Mouse (Mus musculus): ENCODE data around the gene Slc22a18. TPM values are rescaled to one million over a fixed set of nuclear protein-coding genes. Genes with fewer than 3 reads are reported as not detected.
A peak's percentile ranks its signal among the peaks of the same experiment; 100 is the strongest.

Gene Slc22a18
- total and polyA plus RNA-seq, 2 experiments: 64.4 to 344 TPM

GRCm38 (mm10) chr7:143489735-143490134 lies 16.2 kb downstream of the Slc22a18 start:
- DNase-seq (ENCODE audit: extremely low read depth, low read depth, low spot score): peak; percentile 30
- Histone ChIP-seq H3K4me3 (ENCODE audit: insufficient read depth, low read depth, low read length) (no peak overlapping the region), H3K27me3 (ENCODE audit: control insufficient read depth, insufficient read depth, low read length) (no peaks in the 10 kb centered on the region), H3K4me1 (ENCODE audit: control insufficient read depth, insufficient read depth, low read length) (no peaks in the 10 kb centered on the region), H3K36me3 (ENCODE audit: control insufficient read depth, insufficient read depth, low read length) (no peaks in the 10 kb centered on the region), H3K9ac (ENCODE audit: low read depth, low read length) (no peak overlapping the region), H3K27ac (replicated peaks; ENCODE audit: insufficient read depth, low read depth, low read length) (no peak overlapping the region), H3K79me2 (ENCODE audit: control insufficient read depth, insufficient read depth, low read length) (no peaks in the 10 kb centered on the region)
- WGBS: 34% methylated on average over 6 of the region's 6 CpGs
- TF ChIP-seq CTCF (IDR thresholded peaks at IDR 0.05; ENCODE audit: low read depth, low read length): no peak
- TF ChIP-seq POLR2A (IDR thresholded peaks at IDR 0.05; ENCODE audit: extremely low read depth, insufficient read depth, low read length): no peak

DNA sequence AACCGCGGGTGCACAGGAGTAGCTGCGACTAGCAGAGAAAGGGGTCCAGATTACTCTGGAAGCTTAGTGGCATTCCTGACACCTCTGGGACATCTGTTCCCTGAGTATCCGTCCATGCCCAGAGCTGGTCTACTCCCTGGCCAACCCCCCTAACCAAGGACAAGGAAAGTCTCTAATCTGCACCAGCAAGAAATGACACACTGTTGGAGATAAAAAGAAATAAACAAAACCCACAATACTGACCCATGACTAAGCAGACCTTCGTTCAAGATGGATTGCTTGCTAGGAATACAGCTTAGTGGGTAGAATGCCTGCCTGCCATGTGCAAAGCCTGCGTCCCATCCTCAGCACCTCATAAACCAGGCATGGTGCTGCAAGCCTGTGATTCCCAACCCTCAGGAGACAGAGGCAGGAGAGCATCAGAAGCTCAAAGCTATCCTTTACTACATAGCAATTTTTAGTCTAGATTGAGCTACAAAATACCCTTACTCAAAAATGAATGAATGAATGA lies 20.1 kb downstream of the Slc22a18 start:
- no peak for DNase-seq (ENCODE audit: extremely low read depth, low read depth, low spot score)
- WGBS: 91% methylated on average over 6 of the region's 6 CpGs
- no peak overlapping the region for H3K27ac ChIP-seq (replicated peaks; ENCODE audit: insufficient read depth, low read depth, low read length)
- H3K9ac ChIP-seq (ENCODE audit: low read depth, low read length): no peak overlapping the region
- no peaks in the 10 kb centered on the region for H3K27me3 ChIP-seq (ENCODE audit: control insufficient read depth, insufficient read depth, low read length)
- H3K36me3 ChIP-seq (ENCODE audit: control insufficient read depth, insufficient read depth, low read length): no peaks in the 10 kb centered on the region
- H3K4me1 ChIP-seq (ENCODE audit: control insufficient read depth, insufficient read depth, low read length): no peaks in the 10 kb centered on the region; the same call in 1 of the 2 replicates
- H3K79me2 ChIP-seq (ENCODE audit: control insufficient read depth, insufficient read depth, low read length): no peaks in the 10 kb centered on the region
- no peak for TF ChIP-seq CTCF (IDR thresholded peaks at IDR 0.05; ENCODE audit: low read depth, low read length)
- TF ChIP-seq POLR2A (IDR thresholded peaks at IDR 0.05; ENCODE audit: extremely low read depth, insufficient read depth, low read length): no peak
- no peak overlapping the region for H3K4me3 ChIP-seq (ENCODE audit: insufficient read depth, low read depth, low read length)

DNA sequence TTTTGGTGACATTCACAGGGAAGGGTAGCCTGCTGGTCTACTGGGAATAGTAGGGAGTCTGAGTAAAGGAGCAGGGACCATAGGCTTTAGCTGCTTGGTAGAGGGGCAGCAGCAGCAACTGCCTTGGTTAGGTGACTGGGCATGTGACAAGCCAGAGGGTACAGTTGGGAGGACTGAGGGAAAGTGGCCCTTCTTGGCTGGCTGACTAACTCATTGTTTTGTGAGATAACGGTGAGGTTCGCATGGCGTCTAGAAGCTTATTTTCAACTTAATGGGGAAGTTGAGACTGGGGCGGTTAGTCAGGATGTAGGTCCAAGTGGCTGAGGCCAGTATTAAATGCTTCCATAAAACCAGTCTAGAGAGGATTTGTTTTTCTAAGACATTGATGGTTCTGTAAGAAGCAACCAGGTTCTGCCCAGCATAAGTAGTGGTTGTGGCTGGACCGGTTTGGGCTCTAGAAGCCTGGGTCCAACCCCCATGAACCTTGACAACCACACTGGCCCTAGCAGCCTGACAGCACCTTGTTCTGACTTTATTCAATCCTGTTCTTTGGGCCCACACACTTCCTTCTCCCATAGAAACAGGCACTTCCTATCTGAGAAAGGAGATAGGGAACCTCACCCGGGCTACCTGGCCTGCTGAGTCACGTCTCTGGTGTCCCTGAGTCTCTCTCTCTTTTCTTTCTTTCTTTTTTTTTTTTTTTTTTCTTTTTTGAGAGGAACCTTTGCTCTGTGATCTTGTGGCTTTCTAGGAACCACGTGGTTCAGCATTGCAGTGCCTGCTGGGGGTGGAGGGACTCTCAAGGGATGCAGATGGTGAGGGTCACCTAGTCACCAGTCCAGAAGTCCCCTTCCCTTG lies 21.8 kb downstream of the Slc22a18 start:
- H3K9ac ChIP-seq (ENCODE audit: low read depth, low read length): no peak overlapping the region
- H3K79me2 ChIP-seq (ENCODE audit: control insufficient read depth, insufficient read depth, low read length): no peaks in the 10 kb centered on the region
- no peak overlapping the region for H3K27ac ChIP-seq (replicated peaks; ENCODE audit: insufficient read depth, low read depth, low read length)
- DNase-seq (ENCODE audit: extremely low read depth, low read depth, low spot score): no peak
- no peaks in the 10 kb centered on the region for H3K36me3 ChIP-seq (ENCODE audit: control insufficient read depth, insufficient read depth, low read length)
- TF ChIP-seq POLR2A (IDR thresholded peaks at IDR 0.05; ENCODE audit: extremely low read depth, insufficient read depth, low read length): no peak
- no peak for TF ChIP-seq CTCF (IDR thresholded peaks at IDR 0.05; ENCODE audit: low read depth, low read length)
- H3K4me1 ChIP-seq (ENCODE audit: control insufficient read depth, insufficient read depth, low read length): no peaks in the 10 kb centered on the region; the same call in 1 of the 2 replicates
- WGBS: 76% methylated on average over 8 of the region's 8 CpGs
- no peaks in the 10 kb centered on the region for H3K27me3 ChIP-seq (ENCODE audit: control insufficient read depth, insufficient read depth, low read length)
- H3K4me3 ChIP-seq (ENCODE audit: insufficient read depth, low read depth, low read length): no peak overlapping the region

- H3K36me3 ChIP-seq (ENCODE audit: control insufficient read depth, insufficient read depth, low read length): no peaks in the 10 kb centered on the region
- WGBS: 93% methylated on average over 4 of the region's 4 CpGs
- no peaks in the 10 kb centered on the region; the same call in 1 of the 2 replicates for H3K4me1 ChIP-seq (ENCODE audit: control insufficient read depth, insufficient read depth, low read length)
- TF ChIP-seq POLR2A (IDR thresholded peaks at IDR 0.05; ENCODE audit: extremely low read depth, insufficient read depth, low read length): no peak
- TF ChIP-seq CTCF (IDR thresholded peaks at IDR 0.05; ENCODE audit: low read depth, low read length): no peak
- no peak overlapping the region for H3K4me3 ChIP-seq (ENCODE audit: insufficient read depth, low read depth, low read length)
- no peaks in the 10 kb centered on the region for H3K79me2 ChIP-seq (ENCODE audit: control insufficient read depth, insufficient read depth, low read length)
- no peak overlapping the region for H3K27ac ChIP-seq (replicated peaks; ENCODE audit: insufficient read depth, low read depth, low read length)
- DNase-seq (ENCODE audit: extremely low read depth, low read depth, low spot score): peak; percentile 54
- 0 out of 2 replicates have a peak, but pooled peaks cover 2% of the 10 kb centered on the region for H3K27me3 ChIP-seq (ENCODE audit: control insufficient read depth, insufficient read depth, low read length)
- no peak overlapping the region for H3K9ac ChIP-seq (ENCODE audit: low read depth, low read length)
Observed at GRCm38 (mm10) chr7:143498584-143498983, 25.0 kb downstream of the Slc22a18 start.

DNA sequence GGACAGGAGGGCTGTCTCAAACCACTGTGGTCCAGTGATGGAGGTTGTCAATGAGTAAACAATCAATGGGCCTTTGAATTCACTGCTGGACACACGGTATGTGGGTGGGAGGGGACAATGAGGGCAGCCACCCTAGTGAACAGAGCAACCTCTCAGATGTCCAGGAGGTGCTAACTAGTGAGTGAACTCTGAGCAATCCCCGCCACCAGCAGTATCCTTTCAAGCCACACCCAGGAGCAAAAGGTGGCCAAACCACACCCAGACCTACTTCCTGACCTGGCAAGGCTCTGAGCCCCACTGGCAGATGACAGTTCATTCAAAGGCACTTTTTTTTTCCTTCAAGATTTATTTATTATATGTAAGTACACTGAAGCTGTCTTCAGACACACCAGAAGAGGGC lies 27.4 kb downstream of the Slc22a18 start:
- 15% methylated on average over 2 of the region's 2 CpGs for WGBS

More for the DNA sequence above, 27.4 kb downstream of the Slc22a18 start:
- H3K27me3 ChIP-seq (ENCODE audit: control insufficient read depth, insufficient read depth, low read length): 0 out of 2 replicates have a peak, but pooled peaks cover 2% of the 10 kb centered on the region
- TF ChIP-seq POLR2A (IDR thresholded peaks at IDR 0.05; ENCODE audit: extremely low read depth, insufficient read depth, low read length) (no peak), CTCF (IDR thresholded peaks at IDR 0.05; ENCODE audit: low read depth, low read length) (no peak)
- DNase-seq (ENCODE audit: extremely low read depth, low read depth, low spot score): peak; percentile 53
- no peaks in the 10 kb centered on the region for H3K36me3 ChIP-seq (ENCODE audit: control insufficient read depth, insufficient read depth, low read length)
- H3K79me2 ChIP-seq (ENCODE audit: control insufficient read depth, insufficient read depth, low read length): no peaks in the 10 kb centered on the region
- H3K9ac ChIP-seq (ENCODE audit: low read depth, low read length): no peak overlapping the region
- no peak overlapping the region for H3K4me3 ChIP-seq (ENCODE audit: insufficient read depth, low read depth, low read length)
- H3K4me1 ChIP-seq (ENCODE audit: control insufficient read depth, insufficient read depth, low read length): peaks cover 3% of the 10 kb centered on the region; the same call in 1 of the 2 replicates
- H3K27ac ChIP-seq (replicated peaks; ENCODE audit: insufficient read depth, low read depth, low read length): no peak overlapping the region

Data from liver, adult 2 months (tissue).